Mouse (Mus musculus) right cerebral cortex, postnatal 10 days (tissue): ENCODE data around the gene Fcer1g.

Experiments used
- DNase-seq, 2 experiments: peaks; one replicate each; pipeline ENCODE4 v3.0.0; 2021; ENCODE audit warnings: low spot score in 2 of 2

Fcer1g gene

GRCm38 (mm10) chr1:171187851-171188700, 46.1 kb downstream of the Fcer1g start:
- peak; percentile 29 to 32 for DNase-seq

- no peak for DNase-seq
These were observed 48.5 kb downstream of the Fcer1g start for GRCm38 (mm10) chr1:171185655-171186054.

DNA sequence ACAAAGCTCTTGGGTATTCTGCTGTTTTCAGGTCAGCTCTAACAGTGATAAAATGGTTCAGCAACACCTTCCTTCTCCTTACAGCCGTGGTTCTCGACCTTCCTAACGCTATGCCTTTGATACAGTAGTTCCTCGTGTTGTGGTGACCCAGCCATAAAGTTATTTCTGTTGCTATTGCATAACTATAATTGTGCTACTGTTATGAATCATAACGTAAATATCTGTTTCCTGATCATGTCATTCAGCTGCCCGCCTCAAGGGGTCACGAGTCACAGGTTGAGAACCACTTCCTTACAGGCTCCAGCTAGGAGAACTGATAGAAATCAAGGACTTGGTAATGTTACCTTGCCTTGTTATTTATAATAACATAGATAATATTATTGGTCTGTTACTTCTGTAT, 49.9 kb downstream of the Fcer1g start:
- no peak for DNase-seq

GRCm38 (mm10) chr1:171183620-171184019, 50.5 kb downstream of the Fcer1g start:
- DNase-seq = peak; percentile 33 to 40

- DNase-seq = no peak
These were observed 51.1 kb downstream of the Fcer1g start for GRCm38 (mm10) chr1:171183025-171183424.
